Mouse (Mus musculus) neural tube, embryonic 13.5 days (tissue): Measurements from ENCODE around the gene Rnf10. TPM values are rescaled to one million over a fixed set of nuclear protein-coding genes. Genes with fewer than 3 reads are reported as not detected.

ENCODE experiments used
- ATAC-seq: fragments of 200-750 bp; cut with Nextera tagmentation; 2 replicates; pipeline ENCODE4 v1.8.0; 2017; ENCODE audit warnings: low read depth, mild to moderate bottlenecking, moderate TSS enrichment, moderate library complexity
- H3K27ac ChIP-seq: fragments of 300-500 bp; sonication (generic); replicated peaks from 2 replicates; pipeline ENCODE4 v1.5.1; 2015; ENCODE audit warnings: moderate library complexity, mild to moderate bottlenecking, inconsistent platforms
- H3K27me3 ChIP-seq: fragments of 300-500 bp; sonication (generic); 2 replicates; pipeline ENCODE4 v1.6.1; 2015; ENCODE audit warnings: mild to moderate bottlenecking, inconsistent platforms
- H3K36me3 ChIP-seq: fragments of 300-500 bp; sonication (generic); 2 replicates; pipeline ENCODE4 v1.6.1; 2015; ENCODE audit warnings: mild to moderate bottlenecking, inconsistent platforms
- H3K4me1 ChIP-seq: fragments of 300-500 bp; sonication (generic); replicated peaks from 2 replicates; pipeline ENCODE4 v1.6.1; 2015; ENCODE audit warnings: inconsistent platforms
- H3K4me2 ChIP-seq: fragments of 300-500 bp; sonication (generic); 2 replicates; pipeline ENCODE4 v1.6.1; 2015; ENCODE audit warnings: inconsistent platforms, mild to moderate bottlenecking, moderate library complexity
- H3K4me3 ChIP-seq: fragments of 300-500 bp; sonication (generic); 2 replicates; pipeline ENCODE4 v1.5.1; 2015; ENCODE audit warnings: mild to moderate bottlenecking, inconsistent platforms
- H3K9ac ChIP-seq: fragments of 300-500 bp; sonication (generic); 2 replicates; pipeline ENCODE4 v1.6.1; 2015; ENCODE audit warnings: moderate library complexity, mild to moderate bottlenecking, inconsistent platforms
- H3K9me3 ChIP-seq: fragments of 300-500 bp; sonication (generic); 2 replicates; pipeline ENCODE4 v1.6.1; 2016; ENCODE audit warnings: inconsistent platforms
- WGBS: fragments of 180-500 bp; shearing (Covaris S2); methylation state at CpG from one replicate; pipeline ENCODE4 v1.1.7; 2015; 5-methylcytosine and 5-hydroxymethylcytosine counted together
- polyA plus RNA-seq: library from polyadenylated mRNA; unstranded; fragments of >200 nt; fragmentation: Nextera tagmentation; extraction: Ambion mirVana; gene quantifications from 2 replicates; pipeline ENCODE4 v1.2.1, GENCODE M21; 2015

The Rnf10 gene
- polyA plus RNA-seq, 1 experiment from 2014 or later: 185 TPM

GRCm38 (mm10) chr5:115207244-115207643 is 65.5 kb downstream of the Rnf10 start:
- Histone ChIP-seq H3K9me3 (no peaks in the 10 kb centered on the region), H3K4me2 (no peak overlapping the region), H3K27ac (no peak overlapping the region), H3K9ac (no peak overlapping the region), H3K27me3 (no peaks in the 10 kb centered on the region), H3K4me1 (peaks cover 29% of the 10 kb centered on the region), H3K36me3 (no peaks in the 10 kb centered on the region), H3K4me3 (no peak overlapping the region)
- WGBS: 63% methylated on average over 5 of the region's 5 CpGs
- no peak for ATAC-seq

- peak; percentile 91 for ATAC-seq
- Histone ChIP-seq H3K4me1 (peaks cover 29% of the 10 kb centered on the region), H3K4me2 (peak overlapping the region; percentile 55), H3K27me3 (no peaks in the 10 kb centered on the region), H3K36me3 (no peaks in the 10 kb centered on the region), H3K4me3 (peak overlapping the region; percentile 30), H3K9me3 (no peaks in the 10 kb centered on the region), H3K9ac (peak overlapping the region; percentile 62), H3K27ac (peak overlapping the region; percentile 91)
- 3% methylated on average over 31 of the region's 31 CpGs for WGBS
These were observed 68.0 kb downstream of the Rnf10 start for GRCm38 (mm10) chr5:115204562-115205311.

- Histone ChIP-seq H3K4me2 (peak overlapping the region; percentile 55), H3K27me3 (no peaks in the 10 kb centered on the region), H3K9me3 (no peaks in the 10 kb centered on the region), H3K9ac (peak overlapping the region; percentile 62), H3K36me3 (no peaks in the 10 kb centered on the region), H3K4me1 (peaks cover 29% of the 10 kb centered on the region), H3K4me3 (peak overlapping the region; percentile 30), H3K27ac (peak overlapping the region; percentile 91)
- 12% methylated on average over 23 of the region's 23 CpGs for whole genome bisulfite sequencing
- peak; percentile 69 for ATAC-seq
These were observed 68.8 kb downstream of the Rnf10 start for GRCm38 (mm10) chr5:115203735-115204561.

- H3K36me3 ChIP-seq: no peaks in the 10 kb centered on the region
- 5% methylated on average over 12 of the region's 12 CpGs for WGBS
- peak overlapping the region; percentile 94 for H3K9ac ChIP-seq
- ATAC-seq: peak; percentile 20; the same call in 1 of the 2 replicates
- peak overlapping the region; percentile 86 for H3K27ac ChIP-seq
- peak overlapping the region; percentile 70 for H3K4me3 ChIP-seq
- H3K4me2 ChIP-seq: peak overlapping the region; percentile 99
- no peaks in the 10 kb centered on the region for H3K9me3 ChIP-seq
- peaks cover 48% of the 10 kb centered on the region for H3K4me1 ChIP-seq
- H3K27me3 ChIP-seq: peaks cover 22% of the 10 kb centered on the region
These were observed 78.0 kb downstream of the Rnf10 start for GRCm38 (mm10) chr5:115194626-115195221.

- Histone ChIP-seq H3K9ac (peak within 1 kb of the TSS; percentile 94), H3K27me3 (peaks cover 24% of the 10 kb centered on the region), H3K4me2 (peak within 1 kb of the TSS; percentile 99), H3K4me1 (peaks cover 48% of the 10 kb centered on the region), H3K9me3 (no peaks in the 10 kb centered on the region), H3K36me3 (no peaks in the 10 kb centered on the region), H3K27ac (peak within 1 kb of the TSS; percentile 86), H3K4me3 (peak within 1 kb of the TSS; percentile 70)
- under 1% methylated on average over 103 of the region's 116 CpGs for WGBS
- peak; percentile 55 for ATAC-seq
These were observed 78.8 kb downstream of the Rnf10 start, which contains the start of gene Cabp1 for GRCm38 (mm10) chr5:115193669-115194625. Gene Cabp1, minus strand, starts transcription at chr5:115194381.

- peak overlapping the region; percentile 94 for H3K9ac ChIP-seq
- peaks cover 24% of the 10 kb centered on the region for H3K27me3 ChIP-seq
- H3K4me1 ChIP-seq: peaks cover 48% of the 10 kb centered on the region
- H3K27ac ChIP-seq: peak overlapping the region; percentile 86
- H3K9me3 ChIP-seq: no peaks in the 10 kb centered on the region
- H3K4me3 ChIP-seq: peak overlapping the region; percentile 70
- no peaks in the 10 kb centered on the region for H3K36me3 ChIP-seq
- ATAC-seq: 0 out of 2 replicates have a peak, but pooled peaks have one; percentile 8
- H3K4me2 ChIP-seq: peak overlapping the region; percentile 99
- 1% methylated on average over 34 of the region's 34 CpGs for WGBS
These were observed 79.5 kb downstream of the Rnf10 start for GRCm38 (mm10) chr5:115193226-115193625.

GRCm38 (mm10) chr5:115192828-115193195 is 79.9 kb downstream of the Rnf10 start:
- Histone ChIP-seq H3K27ac (peak overlapping the region; percentile 86), H3K9ac (peak overlapping the region; percentile 94), H3K4me1 (peaks cover 51% of the 10 kb centered on the region), H3K27me3 (peaks cover 24% of the 10 kb centered on the region), H3K36me3 (no peaks in the 10 kb centered on the region), H3K4me3 (peak overlapping the region; percentile 70), H3K4me2 (peak overlapping the region; percentile 99), H3K9me3 (no peaks in the 10 kb centered on the region)
- ATAC-seq: no peak
- WGBS: 7% methylated on average over 7 of the region's 7 CpGs

GRCm38 (mm10) chr5:115191880-115192827 is 80.5 kb downstream of the Rnf10 start:
- H3K36me3 ChIP-seq: no peaks in the 10 kb centered on the region
- peak overlapping the region; percentile 86; the same call in 1 of the 2 replicates for H3K27ac ChIP-seq
- H3K9ac ChIP-seq: peak overlapping the region; percentile 94
- 6% methylated on average over 29 of the region's 29 CpGs for WGBS
- no peak for ATAC-seq
- peaks cover 57% of the 10 kb centered on the region for H3K4me1 ChIP-seq
- peak overlapping the region; percentile 70 for H3K4me3 ChIP-seq
- H3K9me3 ChIP-seq: no peaks in the 10 kb centered on the region
- peak overlapping the region; percentile 99 for H3K4me2 ChIP-seq
- peaks cover 24% of the 10 kb centered on the region for H3K27me3 ChIP-seq
